Comparison of ENCODE assay signal across 19 mouse cellular contexts in the genomic region with DNA sequence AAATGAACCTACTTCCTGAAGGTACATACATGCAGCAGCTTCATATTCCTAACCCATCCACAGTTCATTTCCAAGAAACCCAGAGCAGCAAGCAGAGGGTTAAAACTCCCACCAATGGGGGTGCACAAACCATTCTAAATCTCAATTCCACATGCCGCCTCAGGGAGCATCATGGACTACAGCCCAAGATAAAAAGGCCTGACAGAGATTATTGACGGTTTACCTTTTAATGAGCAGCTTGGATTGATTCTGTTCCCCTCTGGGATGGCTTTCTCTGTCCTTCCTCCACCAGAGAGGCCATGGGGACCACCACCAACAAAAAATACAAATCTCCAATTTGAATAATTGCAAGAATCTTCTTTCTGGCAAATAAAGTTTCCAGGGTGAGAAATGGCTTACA.
"Had no signal": no experiment of that assay in that cellular context is flagged by ENCODE, and none has a peak within 500 bp of the region (broad histone marks: within the 10 kb centered on the region; RNA-seq: fewer than 3 reads in every experiment).

No protein-coding gene starts in this region.

- H3K9ac ChIP-seq: limb, embryonic 12.5 days; liver, embryonic 13.5 days; liver, postnatal 0 days; lung, embryonic 15.5 days; neural tube, embryonic 13.5 days had no signal

- ATAC-seq: intestine, postnatal 0 days; liver, postnatal 0 days had no signal

- H3K4me2 ChIP-seq: limb, embryonic 12.5 days; liver, embryonic 13.5 days; lung, embryonic 15.5 days; neural tube, embryonic 13.5 days had no signal

- H3K27ac ChIP-seq: layer of hippocampus, adult 2 months; limb, embryonic 12.5 days; liver, embryonic 13.5 days; lung, embryonic 15.5 days; macrophage; neural tube, embryonic 13.5 days had no signal

- H3K4me1 ChIP-seq: limb, embryonic 12.5 days; liver, embryonic 13.5 days; megakaryocyte, embryonic 14.5 days had no signal

- H3K27me3 ChIP-seq: limb, embryonic 12.5 days; liver, embryonic 13.5 days; lung, embryonic 15.5 days; megakaryocyte, embryonic 14.5 days; neural tube, embryonic 13.5 days had no signal

- DNase-seq: kidney, adult 9 months; kidney, postnatal 10 days; kidney, postnatal 4 days; liver; liver, embryonic 13.5 days; liver, postnatal 0 days; lung, postnatal 14 days; retina, postnatal 1 day; right cerebral cortex, postnatal 4 days; spleen, adult 18-20 months; thymus, adult 2 months; thymus, postnatal 25 days had no signal

- H3K9me3 ChIP-seq: limb, embryonic 12.5 days; lung, embryonic 15.5 days; neural tube, embryonic 13.5 days had no signal

- H3K4me3 ChIP-seq: layer of hippocampus, adult 2 months; limb, embryonic 12.5 days; liver, embryonic 13.5 days; lung, embryonic 15.5 days; megakaryocyte, embryonic 14.5 days; neural tube, embryonic 13.5 days had no signal

- H3K36me3 ChIP-seq: limb, embryonic 12.5 days; liver, embryonic 13.5 days; lung, embryonic 15.5 days; neural tube, embryonic 13.5 days had no signal
